8 mouse cellular contexts compared by ENCODE assay signal in the genomic region with DNA sequence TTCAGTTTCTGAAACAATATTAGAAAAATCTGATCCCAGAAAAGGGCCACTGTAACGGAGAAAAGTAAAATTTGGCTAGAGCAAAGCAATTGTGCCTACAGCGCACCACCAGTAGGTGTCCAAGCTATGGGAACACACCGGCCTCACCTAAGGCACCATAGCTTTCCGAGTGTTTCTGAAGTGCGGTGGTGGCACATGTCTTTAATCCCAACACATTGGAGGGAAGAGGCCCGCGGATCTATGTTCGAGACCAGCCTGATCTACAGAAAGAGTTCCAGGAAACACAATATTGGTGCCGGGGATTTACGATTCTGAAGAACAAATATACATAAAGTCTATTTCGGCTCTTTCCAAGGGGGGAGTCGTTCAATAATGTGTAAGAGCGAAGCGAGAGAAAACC. TPM values are rescaled to one million over a fixed set of nuclear protein-coding genes. Genes with fewer than 3 reads are reported as not detected.
A peak's percentile ranks its signal among the peaks of the same experiment; 100 is the strongest.
DNase-seq lines count a peak whose midpoint lies in the region; ATAC-seq and TF ChIP-seq lines count a peak whose summit lies in the region.

No protein-coding gene starts in this region.

- H3K27ac ChIP-seq in embryonic facial prominence, embryonic 13.5 days, result peak overlapping the region; percentile 97
- H3K27ac ChIP-seq in heart, embryonic 15.5 days, result peak overlapping the region; percentile 98
- peak overlapping the region; percentile 91 for H3K27ac ChIP-seq in lung, embryonic 14.5 days (ENCODE audit: low read depth)
- peak overlapping the region; percentile 96 for H3K27ac ChIP-seq in neural tube, embryonic 15.5 days (replicated peaks)

- H3K4me2 ChIP-seq in embryonic facial prominence, embryonic 13.5 days, result peak overlapping the region; percentile 81
- H3K4me2 ChIP-seq in heart, embryonic 15.5 days, result peak overlapping the region; percentile 83
- H3K4me2 ChIP-seq in lung, embryonic 14.5 days, result peak overlapping the region; percentile 66
- H3K4me2 ChIP-seq in neural tube, embryonic 15.5 days, result peak overlapping the region; percentile 78

- peak; percentile 66 for TF ChIP-seq CTCF in lung, embryonic 14.5 days (IDR thresholded peaks at IDR 0.05; ENCODE audit: low read depth)

- H3K9me3 ChIP-seq in embryonic facial prominence, embryonic 13.5 days, result no peaks in the 10 kb centered on the region
- no peaks in the 10 kb centered on the region for H3K9me3 ChIP-seq in heart, embryonic 15.5 days (replicated peaks)
- H3K9me3 ChIP-seq in lung, embryonic 14.5 days (ENCODE audit: low read depth, low read length), result no peaks in the 10 kb centered on the region
- no peaks in the 10 kb centered on the region for H3K9me3 ChIP-seq in neural tube, embryonic 15.5 days (replicated peaks)

- H3K36me3 ChIP-seq in embryonic facial prominence, embryonic 13.5 days, result peaks cover 42% of the 10 kb centered on the region
- H3K36me3 ChIP-seq in heart, embryonic 15.5 days, result peaks cover 33% of the 10 kb centered on the region
- H3K36me3 ChIP-seq in lung, embryonic 14.5 days (ENCODE audit: insufficient read depth), result peaks cover 51% of the 10 kb centered on the region
- peaks cover 40% of the 10 kb centered on the region for H3K36me3 ChIP-seq in neural tube, embryonic 15.5 days

- WGBS in embryonic facial prominence, embryonic 13.5 days, result under 1% methylated on average over 14 of the region's 14 CpGs
- 1% methylated on average over 14 of the region's 14 CpGs for WGBS in heart, embryonic 15.5 days
- 2% methylated on average over 14 of the region's 14 CpGs for WGBS in lung, embryonic 14.5 days
- WGBS in neural tube, embryonic 15.5 days, result 3% methylated on average over 14 of the region's 14 CpGs

- ATAC-seq in embryonic facial prominence, embryonic 13.5 days (ENCODE audit: insufficient number of reproducible peaks, insufficient read depth, low FRiP score, low TSS enrichment, low read depth), result no peak
- ATAC-seq in heart, embryonic 15.5 days (replicated peaks; ENCODE audit: insufficient number of reproducible peaks, insufficient read depth, low FRiP score, low read depth), result peak; percentile 36; the same call in 1 of the 2 replicates
- peak; percentile 50 for ATAC-seq in lung, embryonic 14.5 days (ENCODE audit: insufficient read depth)
- ATAC-seq in neural tube, embryonic 15.5 days (ENCODE audit: low FRiP score), result peak; percentile 43

- H3K4me3 ChIP-seq in embryonic facial prominence, embryonic 13.5 days, result peak overlapping the region; percentile 90
- peak overlapping the region; percentile 85 for H3K4me3 ChIP-seq in heart, embryonic 15.5 days
- peak overlapping the region; percentile 75 for H3K4me3 ChIP-seq in lung, embryonic 14.5 days (ENCODE audit: low read depth, low read length)
- H3K4me3 ChIP-seq in neural tube, embryonic 15.5 days (replicated peaks), result peak overlapping the region; percentile 85

- H3K4me1 ChIP-seq in embryonic facial prominence, embryonic 13.5 days, result peaks cover 6% of the 10 kb centered on the region
- H3K4me1 ChIP-seq in heart, embryonic 15.5 days (replicated peaks), result peaks cover 4% of the 10 kb centered on the region
- 0 out of 2 replicates have a peak, but pooled peaks cover 2% of the 10 kb centered on the region for H3K4me1 ChIP-seq in lung, embryonic 14.5 days (ENCODE audit: insufficient read depth)
- peaks cover 14% of the 10 kb centered on the region for H3K4me1 ChIP-seq in neural tube, embryonic 15.5 days

- peak overlapping the region; percentile 91 for H3K9ac ChIP-seq in embryonic facial prominence, embryonic 13.5 days
- peak overlapping the region; percentile 90 for H3K9ac ChIP-seq in heart, embryonic 15.5 days
- H3K9ac ChIP-seq in lung, embryonic 14.5 days, result peak overlapping the region; percentile 79
- H3K9ac ChIP-seq in neural tube, embryonic 15.5 days (replicated peaks), result peak overlapping the region; percentile 87

- H3K27me3 ChIP-seq in embryonic facial prominence, embryonic 13.5 days, result no peaks in the 10 kb centered on the region
- H3K27me3 ChIP-seq in heart, embryonic 15.5 days, result no peaks in the 10 kb centered on the region
- no peaks in the 10 kb centered on the region for H3K27me3 ChIP-seq in lung, embryonic 14.5 days (ENCODE audit: insufficient read depth, low read length)
- H3K27me3 ChIP-seq in neural tube, embryonic 15.5 days (replicated peaks), result no peaks in the 10 kb centered on the region

- peak; percentile 88 for DNase-seq in ES-CJ7 (ENCODE audit: low read depth, low spot score)
- DNase-seq in adrenal gland, postnatal 36 days, result peak; percentile 45 to 55
- peak; percentile 57 to 72 for DNase-seq in kidney, postnatal 25 days
- DNase-seq in lung, embryonic 14.5 days, result peak; percentile 78
- DNase-seq in thymus, postnatal 14 days, result peak; percentile 68

RNA-seq across cellular contexts. Expression of gene C87436, which starts 0.5 kb away (rescaled TPM):
- 10 to 100 TPM; 16.5 to 23.5 TPM for total RNA-seq in adrenal gland, postnatal 36 days (2021)
- 27.9 and 31.4 TPM in 2 replicates for polyA plus RNA-seq in embryonic facial prominence, embryonic 13.5 days (2015; fragmentation: Nextera tagmentation; extraction: Ambion mirVana)
- polyA plus RNA-seq in heart, embryonic 15.5 days (2015; fragmentation: Nextera tagmentation; extraction: Ambion mirVana), result 15.1 and 17.3 TPM in 2 replicates
- polyA plus RNA-seq in lung, embryonic 14.5 days (2014; fragmentation: Nextera tagmentation; extraction: Ambion mirVana), result 22.2 and 24.3 TPM in 2 replicates
- 22.2 and 25.6 TPM in 2 replicates for polyA plus RNA-seq in neural tube, embryonic 15.5 days (2015; fragmentation: Nextera tagmentation; extraction: Ambion mirVana)

RNA-seq across cellular contexts. Expression of gene Gm44790, which starts 11.3 kb away (rescaled TPM):
- not detected for total RNA-seq in adrenal gland, postnatal 36 days (2021)
- polyA plus RNA-seq in embryonic facial prominence, embryonic 13.5 days (2015; fragmentation: Nextera tagmentation; extraction: Ambion mirVana), result not detected in 2 replicates
- polyA plus RNA-seq in heart, embryonic 15.5 days (2015; fragmentation: Nextera tagmentation; extraction: Ambion mirVana), result 1.1 TPM in 1 of 2 replicates, not detected in the other
- 0.72 TPM in 1 of 2 replicates, not detected in the other for polyA plus RNA-seq in lung, embryonic 14.5 days (2014; fragmentation: Nextera tagmentation; extraction: Ambion mirVana)
- not detected in 2 replicates for polyA plus RNA-seq in neural tube, embryonic 15.5 days (2015; fragmentation: Nextera tagmentation; extraction: Ambion mirVana)

RNA-seq across cellular contexts. Expression of gene Tia1, which starts 33.7 kb away (rescaled TPM):
- total RNA-seq in adrenal gland, postnatal 36 days (2021), result 10 to 100 TPM; 36.2 to 53.6 TPM
- polyA plus RNA-seq in embryonic facial prominence, embryonic 13.5 days (2015; fragmentation: Nextera tagmentation; extraction: Ambion mirVana), result 279 and 301 TPM in 2 replicates
- polyA plus RNA-seq in heart, embryonic 15.5 days (2015; fragmentation: Nextera tagmentation; extraction: Ambion mirVana), result 109 and 119 TPM in 2 replicates
- 208 and 219 TPM in 2 replicates for polyA plus RNA-seq in lung, embryonic 14.5 days (2014; fragmentation: Nextera tagmentation; extraction: Ambion mirVana)
- polyA plus RNA-seq in neural tube, embryonic 15.5 days (2015; fragmentation: Nextera tagmentation; extraction: Ambion mirVana), result 275 and 303 TPM in 2 replicates

RNA-seq across cellular contexts. Expression of gene Pcyox1, which starts 40.8 kb away (rescaled TPM):
- 100 to 1,000 TPM; 139 to 253 TPM for total RNA-seq in adrenal gland, postnatal 36 days (2021)
- polyA plus RNA-seq in embryonic facial prominence, embryonic 13.5 days (2015; fragmentation: Nextera tagmentation; extraction: Ambion mirVana), result 80.4 and 89.2 TPM in 2 replicates
- 49.8 and 54.7 TPM in 2 replicates for polyA plus RNA-seq in heart, embryonic 15.5 days (2015; fragmentation: Nextera tagmentation; extraction: Ambion mirVana)
- polyA plus RNA-seq in lung, embryonic 14.5 days (2014; fragmentation: Nextera tagmentation; extraction: Ambion mirVana), result 83.5 and 88.1 TPM in 2 replicates
- 79.8 and 89.6 TPM in 2 replicates for polyA plus RNA-seq in neural tube, embryonic 15.5 days (2015; fragmentation: Nextera tagmentation; extraction: Ambion mirVana)
